In genomic region chr3:159495243-159495801, GRCm38 (mm10) we compare ENCODE assay signal across 8 mouse cellular contexts. TPM values are rescaled to one million over a fixed set of nuclear protein-coding genes. Genes with fewer than 3 reads are reported as not detected.
DNase-seq lines count a peak whose midpoint lies in the region; ATAC-seq and TF ChIP-seq lines count a peak whose summit lies in the region.

TSS of gene Depdc1a (plus strand) at chr3:159495433.

- H3K4me1 ChIP-seq in bone marrow, adult 2 months (ENCODE audit: control insufficient read depth, insufficient read depth, low read length) = no peaks in the 10 kb centered on the region
- H3K4me1 ChIP-seq in embryonic facial prominence, embryonic 15.5 days = no peaks in the 10 kb centered on the region
- H3K4me1 ChIP-seq in limb, embryonic 14.5 days (ENCODE audit: control insufficient read depth, insufficient read depth, low read length) = no peaks in the 10 kb centered on the region
- 0 out of 2 replicates have a peak, but pooled peaks cover 3% of the 10 kb centered on the region for H3K4me1 ChIP-seq in midbrain, postnatal 0 days (ENCODE audit: insufficient read depth, low read length)

- H3K4me3 ChIP-seq in bone marrow, adult 2 months (replicated peaks; ENCODE audit: control insufficient read depth, low read depth, low read length) = peak within 1 kb of the TSS; percentile 71
- peak within 1 kb of the TSS; percentile 61 for H3K4me3 ChIP-seq in embryonic facial prominence, embryonic 15.5 days (replicated peaks)
- peak within 1 kb of the TSS; percentile 50 for H3K4me3 ChIP-seq in limb, embryonic 14.5 days (replicated peaks; ENCODE audit: low read length)
- peak within 1 kb of the TSS; percentile 53 for H3K4me3 ChIP-seq in midbrain, postnatal 0 days (ENCODE audit: low read depth, low read length)

- no peak for TF ChIP-seq CTCF in bone marrow, adult 2 months (IDR thresholded peaks at IDR 0.05; ENCODE audit: control insufficient read depth, insufficient read depth, low read length)
- no peak for TF ChIP-seq CTCF in midbrain, postnatal 0 days (IDR thresholded peaks at IDR 0.05)

- WGBS in bone marrow, adult 2 months = under 1% methylated on average over 28 of the region's 28 CpGs
- under 1% methylated on average over 28 of the region's 28 CpGs for WGBS in embryonic facial prominence, embryonic 15.5 days
- WGBS in limb, embryonic 14.5 days = under 1% methylated on average over 28 of the region's 28 CpGs
- WGBS in midbrain, postnatal 0 days = under 1% methylated on average over 28 of the region's 28 CpGs

- peak within 1 kb of the TSS; percentile 70 for H3K4me2 ChIP-seq in embryonic facial prominence, embryonic 15.5 days (replicated peaks)
- H3K4me2 ChIP-seq in limb, embryonic 14.5 days (replicated peaks; ENCODE audit: low read depth, low read length, severe bottlenecking) = peak within 1 kb of the TSS; percentile 65
- peak within 1 kb of the TSS; percentile 86 for H3K4me2 ChIP-seq in midbrain, postnatal 0 days (ENCODE audit: low read depth, low read length, poor library complexity, severe bottlenecking)

- H3K9me3 ChIP-seq in embryonic facial prominence, embryonic 15.5 days (replicated peaks) = no peaks in the 10 kb centered on the region
- no peaks in the 10 kb centered on the region for H3K9me3 ChIP-seq in limb, embryonic 14.5 days (ENCODE audit: control insufficient read depth, low read length)
- H3K9me3 ChIP-seq in midbrain, postnatal 0 days (ENCODE audit: low read length) = no peaks in the 10 kb centered on the region

- peak; percentile 100 for ATAC-seq in embryonic facial prominence, embryonic 15.5 days (ENCODE audit: insufficient number of reproducible peaks, low FRiP score, low TSS enrichment, low read depth)
- peak; percentile 100 for ATAC-seq in limb, embryonic 14.5 days (ENCODE audit: low FRiP score, low read depth)
- peak; percentile 100 for ATAC-seq in midbrain, postnatal 0 days (ENCODE audit: low FRiP score)

- peak; percentile 95 for DNase-seq in 416B (ENCODE audit: low read depth)
- peak; percentile 87 for DNase-seq in heart, adult 8-10 months (ENCODE audit: low spot score)
- peak; percentile 90 for DNase-seq in kidney, adult 9 months
- DNase-seq in limb, embryonic 14.5 days (ENCODE audit: low spot score) = peak; percentile 95
- peak; percentile 94 for DNase-seq in midbrain, postnatal 0 days (ENCODE audit: low spot score)
- peak; percentile 84 to 90 for DNase-seq in spleen, postnatal 14 days (ENCODE audit: low spot score in 2 of 2)

- TF ChIP-seq POLR2A in bone marrow, adult 2 months (IDR thresholded peaks at IDR 0.05; ENCODE audit: borderline replicate concordance, control insufficient read depth, low read depth, low read length) = peak; percentile 31; the same call in 1 of the 2 replicates
- TF ChIP-seq POLR2A in limb, embryonic 14.5 days (IDR thresholded peaks at IDR 0.05; ENCODE audit: borderline replicate concordance, extremely low read depth, insufficient read depth, insufficient read length) = 0 out of 2 replicates have a peak, but pooled peaks have one; percentile 21

- H3K27ac ChIP-seq in bone marrow, adult 2 months (ENCODE audit: control insufficient read depth, insufficient read depth, low read depth, low read length, poor library complexity) = peak within 1 kb of the TSS; percentile 10
- H3K27ac ChIP-seq in embryonic facial prominence, embryonic 15.5 days (replicated peaks) = no peak within 1 kb of the TSS
- H3K27ac ChIP-seq in limb, embryonic 14.5 days (replicated peaks; ENCODE audit: low read depth, low read length) = no peak within 1 kb of the TSS
- H3K27ac ChIP-seq in midbrain, postnatal 0 days (ENCODE audit: low read depth, low read length) = no peak within 1 kb of the TSS

- peaks cover 4% of the 10 kb centered on the region; the same call in 1 of the 2 replicates for H3K36me3 ChIP-seq in embryonic facial prominence, embryonic 15.5 days
- no peaks in the 10 kb centered on the region for H3K36me3 ChIP-seq in limb, embryonic 14.5 days (ENCODE audit: control insufficient read depth, insufficient read depth, low read length)
- no peaks in the 10 kb centered on the region for H3K36me3 ChIP-seq in midbrain, postnatal 0 days (ENCODE audit: insufficient read depth, low read length)

- no peaks in the 10 kb centered on the region for H3K27me3 ChIP-seq in embryonic facial prominence, embryonic 15.5 days
- no peaks in the 10 kb centered on the region for H3K27me3 ChIP-seq in limb, embryonic 14.5 days (ENCODE audit: control insufficient read depth, insufficient read depth, low read length)
- H3K27me3 ChIP-seq in midbrain, postnatal 0 days (ENCODE audit: insufficient read depth, low read length) = no peaks in the 10 kb centered on the region

- H3K9ac ChIP-seq in embryonic facial prominence, embryonic 15.5 days = peak within 1 kb of the TSS; percentile 45
- peak within 1 kb of the TSS; percentile 62 for H3K9ac ChIP-seq in limb, embryonic 14.5 days (ENCODE audit: low read depth, low read length, severe bottlenecking)
- peak within 1 kb of the TSS; percentile 64 for H3K9ac ChIP-seq in midbrain, postnatal 0 days (replicated peaks; ENCODE audit: low read length, poor library complexity, severe bottlenecking)

RNA-seq across cellular contexts. Expression of gene Depdc1a, which starts in this region (rescaled TPM):
- polyA plus RNA-seq in bone marrow, adult 2 months (2011; ENCODE audit: insufficient read depth, insufficient read length, low replicate concordance, missing spikeins) = 14.3 and 15.6 TPM in 2 replicates
- 29.1 and 29.4 TPM in 2 replicates for polyA plus RNA-seq in embryonic facial prominence, embryonic 15.5 days (2015; fragmentation: Nextera tagmentation; extraction: Ambion mirVana)
- under 1 TPM in 1 of 4 experiments, not detected in 3; 0.34 TPM for total RNA-seq in heart, adult 8-10 months (2022)
- polyA plus RNA-seq in limb, embryonic 14.5 days (2012; rRNA removed) = 17.0 and 22.0 TPM in 2 replicates
- polyA plus RNA-seq in limb, embryonic 14.5 days (2014; fragmentation: Nextera tagmentation; extraction: Ambion mirVana) = 27.5 and 30.3 TPM in 2 replicates
- 0.71 and 1.3 TPM in 2 replicates for total RNA-seq in midbrain, postnatal 0 days (2014; rRNA removed)
- polyA plus RNA-seq in midbrain, postnatal 0 days (2015; fragmentation: Nextera tagmentation; extraction: Ambion mirVana) = 0.70 and 1.0 TPM in 2 replicates

Comparison
In these comparisons a context has a peak if more than half of its experiments do, and no peak if none do; other contexts are left out.
1. Peak in DNase-seq in heart, adult 8-10 months; RNA of the gene not detected or under 1 TPM.